Mouse (Mus musculus): ENCODE measurements around the gene Esr2.
"Not testable (repeated sequence)": the region's sequence is repeated elsewhere in the genome, so short reads cannot be mapped to it uniquely, and the experiment has no call there.

The Esr2 gene

GRCm38 (mm10) chr12:76177864-76178518, 932 bp upstream of the Esr2 start:
- in situ Hi-C loops (cut with MboI; ENCODE audit: low sequenced_read_pairs) = loop anchor here (10.0 kb wide), 2 partner anchors 163 to 403 kb away; no protein-coding TSS in a partner anchor

GRCm38 (mm10) chr12:76165641-76166040, 11.4 kb downstream of the Esr2 start:
- in situ Hi-C loops (cut with MboI; ENCODE audit: low sequenced_read_pairs) = no loop called here

GRCm38 (mm10) chr12:76152389-76152788, 24.7 kb downstream of the Esr2 start:
- in situ Hi-C loops (cut with MboI; ENCODE audit: low sequenced_read_pairs) = not testable (repeated sequence)

- in situ Hi-C loops (cut with MboI; ENCODE audit: low sequenced_read_pairs) = no loop called here
Measured at GRCm38 (mm10) chr12:76136701-76137100, 40.4 kb downstream of the Esr2 start.

- in situ Hi-C loops (cut with MboI; ENCODE audit: low sequenced_read_pairs) = not testable (repeated sequence)
Measured at GRCm38 (mm10) chr12:76133081-76133480, 44.0 kb downstream of the Esr2 start.

DNA sequence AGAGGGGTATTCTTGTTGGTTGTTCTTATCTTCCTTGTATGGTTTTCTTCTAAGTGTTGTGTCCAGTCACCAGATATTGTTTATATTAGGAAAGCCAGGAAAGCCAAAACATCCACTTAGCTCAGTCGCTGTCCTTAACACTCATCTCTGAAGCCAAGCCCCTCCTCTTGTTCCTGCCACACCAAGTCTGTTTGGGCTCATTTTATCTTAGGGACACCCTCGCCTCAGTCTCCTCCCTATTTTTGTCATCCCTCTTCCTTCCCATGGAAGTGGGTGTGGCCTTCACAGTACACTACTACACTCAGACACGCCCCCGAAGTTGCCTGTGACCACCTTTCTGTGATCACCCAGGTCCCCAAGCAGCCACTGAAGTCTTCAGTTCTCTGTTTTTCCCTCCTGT, 44.5 kb downstream of the Esr2 start:
- in situ Hi-C loops (cut with MboI; ENCODE audit: low sequenced_read_pairs) = no loop called here

GRCm38 (mm10) chr12:76130891-76131290, 46.2 kb downstream of the Esr2 start:
- in situ Hi-C loops (cut with MboI; ENCODE audit: low sequenced_read_pairs) = no loop called here

DNA sequence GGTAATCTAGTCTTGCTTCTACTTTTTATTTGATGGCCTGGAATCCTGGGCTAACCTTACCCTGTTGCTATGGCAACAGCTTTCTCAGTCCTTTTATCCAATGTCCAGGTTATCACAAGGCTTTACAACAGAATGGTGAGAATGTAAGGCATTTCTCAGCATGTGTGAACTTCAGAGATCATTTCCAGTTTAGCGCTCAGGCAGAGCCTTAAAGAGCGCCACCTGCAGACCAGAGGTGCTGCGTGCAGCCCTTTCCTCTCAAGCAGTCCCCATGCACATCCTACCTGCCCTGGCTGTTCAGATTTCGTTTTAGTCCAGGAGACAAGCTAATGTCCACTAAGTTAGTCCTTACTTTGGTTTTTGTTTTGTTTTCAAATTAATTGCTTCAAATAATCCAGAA, 46.8 kb downstream of the Esr2 start:
- in situ Hi-C loops (cut with MboI; ENCODE audit: low sequenced_read_pairs) = no loop called here

- in situ Hi-C loops (cut with MboI; ENCODE audit: low sequenced_read_pairs) = no loop called here
Measured at GRCm38 (mm10) chr12:76128831-76129230, 48.2 kb downstream of the Esr2 start.

GRCm38 (mm10) chr12:76128306-76128705, 48.8 kb downstream of the Esr2 start:
- in situ Hi-C loops (cut with MboI; ENCODE audit: low sequenced_read_pairs) = no loop called here

GRCm38 (mm10) chr12:76123223-76123622, 53.8 kb downstream of the Esr2 start:
- in situ Hi-C loops (cut with MboI; ENCODE audit: low sequenced_read_pairs) = no loop called here

- in situ Hi-C loops (cut with MboI; ENCODE audit: low sequenced_read_pairs) = no loop called here
Measured at GRCm38 (mm10) chr12:76117632-76118153, 59.4 kb downstream of the Esr2 start.

DNA sequence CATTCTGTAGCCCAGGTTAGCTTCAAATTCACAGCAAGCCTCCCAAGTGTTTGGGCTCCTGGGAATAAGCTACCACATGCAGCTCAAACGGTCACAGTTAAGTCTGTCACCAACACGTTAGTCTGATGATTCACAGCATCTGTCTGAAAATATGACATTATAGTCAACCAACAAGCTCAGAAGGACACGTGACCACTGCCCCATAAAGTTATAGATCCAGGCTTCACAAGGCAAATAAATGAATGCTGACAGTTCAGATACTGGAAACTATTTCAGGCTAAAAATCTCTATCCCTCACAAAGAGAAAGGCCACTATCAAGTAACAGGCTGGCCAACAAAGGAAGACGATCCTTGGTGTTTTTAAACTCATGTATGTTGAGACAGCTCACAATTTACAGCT, 60.5 kb downstream of the Esr2 start:
- in situ Hi-C loops (cut with MboI; ENCODE audit: low sequenced_read_pairs) = no loop called here

- in situ Hi-C loops (cut with MboI; ENCODE audit: low sequenced_read_pairs) = no loop called here
Measured at GRCm38 (mm10) chr12:76111046-76111445, 66.0 kb downstream of the Esr2 start.

DNA sequence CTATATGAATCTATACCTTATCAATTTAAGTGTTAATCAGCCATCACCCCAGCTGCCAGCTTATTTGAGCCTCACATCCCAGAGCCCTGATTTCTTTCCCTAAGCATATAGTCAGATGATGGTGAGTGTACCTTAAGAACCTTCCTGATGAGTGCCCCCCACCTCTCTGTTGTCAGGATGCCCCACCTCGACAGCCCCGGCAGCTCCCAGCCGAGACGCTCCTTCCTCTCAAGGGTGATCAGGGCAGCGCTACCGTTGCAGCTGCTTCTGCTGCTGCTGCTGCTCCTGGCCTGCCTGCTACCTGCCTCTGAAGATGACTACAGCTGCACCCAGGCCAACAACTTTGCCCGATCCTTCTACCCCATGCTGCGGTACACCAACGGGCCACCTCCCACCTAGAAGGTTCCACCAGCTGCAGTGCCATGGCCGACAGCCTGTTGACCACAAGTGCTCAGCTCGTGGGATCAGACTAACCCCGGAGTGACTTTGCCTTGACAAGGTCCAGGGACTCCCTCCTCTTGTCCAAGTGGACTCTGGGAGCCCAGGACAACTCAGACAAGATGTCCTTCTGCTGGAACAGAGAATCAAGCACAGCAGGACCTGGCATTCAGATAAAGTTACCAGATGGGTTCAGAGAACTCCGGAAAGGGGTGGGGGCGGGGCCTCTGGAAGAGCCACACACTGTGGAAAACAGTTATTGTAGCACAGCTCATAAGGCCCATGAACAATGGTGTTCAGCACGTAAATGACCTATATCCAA, 67.2 kb downstream of the Esr2 start:
- in situ Hi-C loops (cut with MboI; ENCODE audit: low sequenced_read_pairs) = no loop called here

DNA sequence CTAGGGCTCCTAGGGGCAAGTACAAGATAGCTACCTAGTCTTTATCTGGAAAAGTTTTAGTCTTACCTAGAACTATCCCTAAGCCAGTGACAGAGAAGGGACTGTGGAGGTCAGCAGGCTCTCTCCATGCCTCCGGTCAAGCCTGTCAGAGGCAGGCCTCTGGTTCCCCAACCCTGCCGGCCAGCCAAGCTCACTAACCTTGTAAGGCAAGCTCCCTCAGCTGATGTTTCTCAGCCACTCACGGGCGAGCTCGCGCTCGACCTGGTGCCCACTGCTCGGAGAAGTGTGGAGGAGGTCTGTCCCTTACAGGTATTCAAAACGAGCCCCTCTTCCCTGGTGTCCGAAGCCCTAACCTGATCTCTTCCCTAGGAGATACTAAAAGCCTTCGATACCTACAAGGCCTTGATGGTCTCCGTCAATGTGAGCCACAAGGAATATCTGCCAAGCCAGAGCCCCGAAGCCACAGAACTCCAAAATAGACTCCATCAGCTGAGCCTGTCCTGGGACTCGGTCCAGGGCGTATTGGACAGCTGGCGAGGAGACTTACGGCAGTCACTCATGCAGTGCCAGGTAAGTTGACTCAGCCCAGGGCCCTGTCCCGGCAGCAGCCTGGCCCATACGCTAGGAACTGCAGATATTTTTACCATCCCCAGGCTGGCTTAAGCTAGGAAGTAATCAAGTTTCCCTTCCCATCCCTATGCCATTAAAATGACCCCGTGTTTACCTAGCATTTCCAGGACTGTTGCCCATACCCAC, 72.3 kb downstream of the Esr2 start:
- in situ Hi-C loops (cut with MboI; ENCODE audit: low sequenced_read_pairs) = no loop called here

DNA sequence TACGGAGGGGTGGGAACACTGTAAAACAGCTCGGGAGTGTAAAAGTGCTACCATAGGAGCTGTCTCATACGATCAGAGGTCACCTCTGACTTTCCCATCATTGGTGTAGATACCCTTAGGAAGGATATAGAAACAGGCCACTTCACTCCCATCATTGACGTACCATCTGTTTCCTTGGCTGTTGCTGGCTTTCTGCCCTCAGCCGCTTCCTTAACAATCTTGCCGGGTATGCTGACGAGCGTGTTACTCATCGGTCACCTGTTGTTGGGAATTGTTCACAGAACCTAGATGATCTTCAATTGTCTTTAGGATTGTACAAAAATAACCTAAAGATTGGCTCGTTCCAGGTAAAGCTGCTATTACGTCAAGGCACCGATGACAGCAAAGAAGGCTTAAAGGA, 74.4 kb downstream of the Esr2 start:
- in situ Hi-C loops (cut with MboI; ENCODE audit: low sequenced_read_pairs) = no loop called here

GRCm38 (mm10) chr12:76095117-76096035, 81.7 kb downstream of the Esr2 start:
- in situ Hi-C loops (cut with MboI; ENCODE audit: low sequenced_read_pairs) = no loop called here

GRCm38 (mm10) chr12:76093613-76094588, 83.2 kb downstream of the Esr2 start:
- in situ Hi-C loops (cut with MboI; ENCODE audit: low sequenced_read_pairs) = no loop called here
